Mouse (Mus musculus): ENCODE measurements at regions not wholly inside any gene's neighbourhood (a gene's known extent, or its start where the extent isn't known, plus 50 kb on each side); places are given as distances from the start of the nearest gene placed in this dataset.

- no peak for DNase-seq (ENCODE audit: extremely low read depth)
- Histone ChIP-seq H3K4me1 (ENCODE audit: control insufficient read depth in 1 of 2, insufficient read depth in 2 of 2) (no peaks in the 10 kb centered on the region), H3K27ac (ENCODE audit: insufficient read depth, low read depth) (no peak overlapping the region), H3K4me3 (replicated peaks in 1 of 3; ENCODE audit: low read depth in 2 of 3, low read length in 2 of 3, poor library complexity in 1 of 3) (no peak overlapping the region), H3K9ac (ENCODE audit: insufficient read depth, low read depth) (no peak overlapping the region), H3K27me3 (replicated peaks) (no peaks in the 10 kb centered on the region), H3K36me3 (replicated peaks in 1 of 2; ENCODE audit: control insufficient read depth in 1 of 2, insufficient read depth in 1 of 2, low read length in 1 of 2) (no peaks in the 10 kb centered on the region), H3K4me2 (ENCODE audit: insufficient read depth, low read depth, poor library complexity, severe bottlenecking) (no peak overlapping the region), H3K79me2 (replicated peaks; ENCODE audit: control insufficient read depth, extremely low read depth, insufficient read depth, poor library complexity, severe bottlenecking) (no peaks in the 10 kb centered on the region), H3K9me3 (replicated peaks; ENCODE audit: low read length) (no peaks in the 10 kb centered on the region)
- dilution Hi-C loops (cut with MboI; ENCODE audit: extremely low pct_ligation_motif_present, extremely low pct_unique_long_range_greater_than_20kb, low sequenced_read_pairs): no loop called here
- TF ChIP-seq IRF4 (IDR thresholded peaks at IDR 0.05; ENCODE audit: low read depth, low read length) (no peak), E2F4 (IDR thresholded peaks at IDR 0.05; ENCODE audit: insufficient replicate concordance, low read depth, low read length) (no peak), POLR2AphosphoS2 (IDR thresholded peaks at IDR 0.05; ENCODE audit: low read depth, low read length) (no peak), JUN (IDR thresholded peaks at IDR 0.05; ENCODE audit: insufficient read depth, low read depth, low read length) (no peak), TCF12 (IDR thresholded peaks at IDR 0.05; ENCODE audit: low read depth, low read length) (no peak), RCOR1 (conservative IDR thresholded peaks at IDR 0.05; ENCODE audit: low read depth, low read length) (no peak), KAT2A (IDR thresholded peaks at IDR 0.05; ENCODE audit: insufficient replicate concordance, low read length) (no peak), MYC (IDR thresholded peaks at IDR 0.05; ENCODE audit: low read depth, low read length) (no peak), PAX5 (IDR thresholded peaks at IDR 0.05; ENCODE audit: low read length) (no peak), NRF1 (IDR thresholded peaks at IDR 0.05; ENCODE audit: low read depth, low read length) (no peak), MAZ (IDR thresholded peaks at IDR 0.05; ENCODE audit: low read depth, low read length) (no peak), MEF2A (IDR thresholded peaks at IDR 0.05; ENCODE audit: borderline replicate concordance, low read depth, low read length) (no peak)
- in situ Hi-C loops (cut with MboI; ENCODE audit: low pct_ligation_motif_present, low pct_unique_long_range_greater_than_20kb, low sequenced_read_pairs): no loop called here
Observed at GRCm38 (mm10) chr1:187507217-187507616, 101.4 kb upstream of the Esrrg start.

DNA sequence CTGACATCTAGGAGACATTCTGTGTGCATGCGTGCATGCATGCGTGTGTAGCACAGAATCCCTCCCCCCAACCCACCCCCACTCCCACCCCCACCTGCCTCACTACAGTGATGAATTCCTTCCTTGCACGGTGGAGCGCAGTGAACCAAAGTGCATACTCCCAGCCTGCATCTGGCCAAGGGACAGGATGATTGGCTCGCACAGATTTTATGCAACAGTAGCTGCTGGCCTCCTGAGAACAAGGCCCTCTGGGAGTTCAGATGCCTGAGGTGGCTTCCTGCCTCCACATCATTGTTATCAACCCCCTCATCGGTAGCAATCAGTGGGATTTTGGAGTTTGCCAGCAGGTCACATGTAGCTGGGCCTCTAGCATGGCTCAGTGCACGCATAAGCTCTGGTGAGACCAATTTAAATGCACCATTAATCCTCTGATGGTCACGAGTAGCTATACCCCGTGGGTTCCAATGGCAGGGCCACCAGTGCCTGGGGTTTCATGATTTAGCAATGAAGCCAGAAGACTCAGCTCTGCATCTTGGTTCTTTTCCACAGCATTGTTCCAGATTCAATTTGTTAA lies 77.2 kb upstream of the Esrrg start:
- H3K4me3 ChIP-seq (replicated peaks in 1 of 3; ENCODE audit: low read depth in 2 of 3, low read length in 2 of 3, poor library complexity in 1 of 3): no peak overlapping the region
- no peaks in the 10 kb centered on the region for H3K4me1 ChIP-seq (ENCODE audit: control insufficient read depth in 1 of 2, insufficient read depth in 2 of 2)
- no peak overlapping the region for H3K27ac ChIP-seq (ENCODE audit: insufficient read depth, low read depth)
- dilution Hi-C loops (cut with MboI; ENCODE audit: extremely low pct_ligation_motif_present, extremely low pct_unique_long_range_greater_than_20kb, low sequenced_read_pairs) (no loop called here), in situ Hi-C loops (cut with MboI; ENCODE audit: low pct_ligation_motif_present, low pct_unique_long_range_greater_than_20kb, low sequenced_read_pairs) (no loop called here)
- no peaks in the 10 kb centered on the region for H3K9me3 ChIP-seq (replicated peaks; ENCODE audit: low read length)
- no peaks in the 10 kb centered on the region for H3K36me3 ChIP-seq (replicated peaks in 1 of 2; ENCODE audit: control insufficient read depth in 1 of 2, insufficient read depth in 1 of 2, low read length in 1 of 2)
- DNase-seq (ENCODE audit: extremely low read depth): no peak
- TF ChIP-seq SIN3A (IDR thresholded peaks at IDR 0.05; ENCODE audit: low read length) (no peak), ELF1 (IDR thresholded peaks at IDR 0.05; ENCODE audit: low read depth, low read length) (no peak), GABPA (IDR thresholded peaks at IDR 0.05; ENCODE audit: insufficient replicate concordance, low read depth, low read length) (no peak), IRF4 (IDR thresholded peaks at IDR 0.05; ENCODE audit: low read depth, low read length) (no peak), HCFC1 (IDR thresholded peaks at IDR 0.05; ENCODE audit: low read depth, low read length) (no peak), MXI1 (IDR thresholded peaks at IDR 0.05; ENCODE audit: low read depth, low read length) (no peak)
- H3K9ac ChIP-seq (ENCODE audit: insufficient read depth, low read depth): no peak overlapping the region
- no peaks in the 10 kb centered on the region for H3K27me3 ChIP-seq (replicated peaks)
- no peak overlapping the region for H3K4me2 ChIP-seq (ENCODE audit: insufficient read depth, low read depth, poor library complexity, severe bottlenecking)
- H3K79me2 ChIP-seq (replicated peaks; ENCODE audit: control insufficient read depth, extremely low read depth, insufficient read depth, poor library complexity, severe bottlenecking): no peaks in the 10 kb centered on the region

All from CH12.LX (cell line).